ENCODE assay signal across 8 mouse cellular contexts in the genomic region with DNA sequence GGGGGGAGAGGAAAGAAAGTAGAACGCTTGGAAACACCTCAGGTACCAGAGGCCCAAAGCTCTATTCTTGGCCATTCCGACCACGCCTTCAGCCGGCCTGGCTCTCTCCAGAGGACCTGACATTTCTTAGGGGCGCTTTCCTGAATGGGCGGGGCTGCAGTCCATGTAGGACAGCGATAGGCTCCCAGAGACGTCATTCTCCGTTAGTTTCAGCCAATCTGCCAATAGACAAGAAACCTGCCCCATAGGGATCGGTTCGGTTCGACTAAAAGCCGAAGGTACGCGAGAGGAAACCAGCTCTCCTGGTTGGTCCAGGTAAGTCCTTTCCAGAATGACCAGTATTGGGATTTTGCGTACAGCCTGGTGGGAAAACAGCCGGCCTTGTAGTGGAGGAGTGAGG. TPM values are rescaled to one million over a fixed set of nuclear protein-coding genes. Genes with fewer than 3 reads are reported as not detected.
DNase-seq lines count a peak whose midpoint lies in the region; ATAC-seq and TF ChIP-seq lines count a peak whose summit lies in the region.

No protein-coding gene starts in this region.

- 5% methylated on average over 17 of the region's 17 CpGs for WGBS in hindbrain, embryonic 10.5 days
- 4% methylated on average over 17 of the region's 17 CpGs for WGBS in lung, embryonic 14.5 days

- H3K4me3 ChIP-seq in hindbrain, embryonic 10.5 days, result peak overlapping the region; percentile 42
- peak overlapping the region; percentile 24 for H3K4me3 ChIP-seq in lung, embryonic 14.5 days (ENCODE audit: low read depth, low read length)

- H3K36me3 ChIP-seq in hindbrain, embryonic 10.5 days, result no peaks in the 10 kb centered on the region
- no peaks in the 10 kb centered on the region for H3K36me3 ChIP-seq in lung, embryonic 14.5 days (ENCODE audit: insufficient read depth)

- peaks cover 30% of the 10 kb centered on the region for H3K4me1 ChIP-seq in hindbrain, embryonic 10.5 days (replicated peaks)
- no peaks in the 10 kb centered on the region for H3K4me1 ChIP-seq in lung, embryonic 14.5 days (ENCODE audit: insufficient read depth)

- peak overlapping the region; percentile 54 for H3K4me2 ChIP-seq in lung, embryonic 14.5 days

- peak; percentile 88 for ATAC-seq in frontal cortex, adult (ENCODE audit: low TSS enrichment)
- peak; percentile 33; the same call in 1 of the 2 replicates for ATAC-seq in lung, embryonic 14.5 days (ENCODE audit: insufficient read depth)

- DNase-seq in R1 (ENCODE audit: low read depth, low spot score), result peak; percentile 97
- DNase-seq in cerebellum, adult 9-10 months, result peak; percentile 97
- peak; percentile 70 for DNase-seq in hindbrain, embryonic 10.5 days (ENCODE audit: low spot score)
- DNase-seq in layer of hippocampus, adult 9-11 months, result peak; percentile 91
- DNase-seq in lung, embryonic 14.5 days, result peak; percentile 85
- DNase-seq in retina, adult 2 months (ENCODE audit: low read depth, low spot score), result peak; percentile 43
- no peak for DNase-seq in B cell, adult 2 months

- peak overlapping the region; percentile 36; the same call in 1 of the 2 replicates for H3K27ac ChIP-seq in hindbrain, embryonic 10.5 days
- no peak overlapping the region for H3K27ac ChIP-seq in lung, embryonic 14.5 days (ENCODE audit: low read depth)

- TF ChIP-seq CTCF in lung, embryonic 14.5 days (IDR thresholded peaks at IDR 0.05; ENCODE audit: low read depth), result no peak

- no peaks in the 10 kb centered on the region for H3K9me3 ChIP-seq in hindbrain, embryonic 10.5 days
- H3K9me3 ChIP-seq in lung, embryonic 14.5 days (ENCODE audit: low read depth, low read length), result no peaks in the 10 kb centered on the region

- peaks cover 42% of the 10 kb centered on the region for H3K27me3 ChIP-seq in hindbrain, embryonic 10.5 days (ENCODE audit: insufficient read depth, poor library complexity, severe bottlenecking)
- no peaks in the 10 kb centered on the region for H3K27me3 ChIP-seq in lung, embryonic 14.5 days (ENCODE audit: insufficient read depth, low read length)

- no peak overlapping the region for H3K9ac ChIP-seq in lung, embryonic 14.5 days

RNA-seq across cellular contexts. Expression of a gene that starts 7.0 kb away (rescaled TPM):
- not detected in 2 replicates for polyA plus RNA-seq in hindbrain, embryonic 10.5 days (2016; fragmentation: Nextera tagmentation; extraction: Ambion mirVana)
- polyA plus RNA-seq in lung, embryonic 14.5 days (2014; fragmentation: Nextera tagmentation; extraction: Ambion mirVana), result not detected in 2 replicates

RNA-seq across cellular contexts. Expression of a gene that starts 22.0 kb away (rescaled TPM):
- 6.0 and 8.6 TPM in 2 replicates for polyA plus RNA-seq in hindbrain, embryonic 10.5 days (2016; fragmentation: Nextera tagmentation; extraction: Ambion mirVana)
- polyA plus RNA-seq in lung, embryonic 14.5 days (2014; fragmentation: Nextera tagmentation; extraction: Ambion mirVana), result 3.8 and 4.0 TPM in 2 replicates

RNA-seq across cellular contexts. Expression of a gene that starts 36.1 kb away (rescaled TPM):
- 0.45 and 0.63 TPM in 2 replicates for polyA plus RNA-seq in hindbrain, embryonic 10.5 days (2016; fragmentation: Nextera tagmentation; extraction: Ambion mirVana)
- polyA plus RNA-seq in lung, embryonic 14.5 days (2014; fragmentation: Nextera tagmentation; extraction: Ambion mirVana), result not detected in 2 replicates

RNA-seq across cellular contexts. Expression of a gene that starts 59.6 kb away (rescaled TPM):
- 16.5 and 18.2 TPM in 2 replicates for polyA plus RNA-seq in hindbrain, embryonic 10.5 days (2016; fragmentation: Nextera tagmentation; extraction: Ambion mirVana)
- 12.2 and 14.9 TPM in 2 replicates for polyA plus RNA-seq in lung, embryonic 14.5 days (2014; fragmentation: Nextera tagmentation; extraction: Ambion mirVana)

Comparison
In these comparisons a context has a peak if more than half of its experiments do, and no peak if none do; other contexts are left out.
1. DNase-seq: peak in R1 (single experiment), cerebellum, adult 9-10 months (single experiment), hindbrain, embryonic 10.5 days (single experiment), layer of hippocampus, adult 9-11 months (single experiment), lung, embryonic 14.5 days (single experiment) and retina, adult 2 months (single experiment); none in B cell, adult 2 months (0 of 2).